Mouse (Mus musculus) Patski (cell line): ENCODE measurements around the gene Maml3. TPM values are rescaled to one million over a fixed set of nuclear protein-coding genes. Genes with fewer than 3 reads are reported as not detected.

ENCODE experiments used
- ATAC-seq: fragments of 100-300 bp; one replicate; pipeline ENCODE4 v1.8.0; 2021
- CTCF ChIA-PET: fragments of 350-600 bp; sonication (Branson Sonifier 250); formaldehyde crosslinking; loops from one replicate; lab custom pipeline; 2022; ENCODE audit warnings: inconsistent platforms; lab: Charles Lee
- POLR2A ChIA-PET: fragments of 350-600 bp; sonication (Branson Sonifier 250); formaldehyde crosslinking; loops from one replicate; lab custom pipeline; 2022; ENCODE audit warnings: antibody characterized with exemption, inconsistent platforms; lab: Charles Lee
- DNase-seq: peaks from one replicate; pipeline ENCODE4 v3.0.0-alpha.2; 2011; ENCODE audit warnings: low read depth, low spot score
- H3K27me3 ChIP-seq: fragments of 371-371 bp; one replicate; pipeline ENCODE4 v1.5.1; 2021
- CTCF ChIP-seq: fragments of 100-300 bp; IDR thresholded peaks from one replicate; pipeline ENCODE4 v1.5.1; 2021
- in situ Hi-C: fragments of 300-500 bp; cut with MboI; formaldehyde crosslinking; loops from 3 replicates; pipeline ENCODE4 v1.11.1; 2018; ENCODE audit warnings: low pct_unique_long_range_greater_than_20kb, mixed read lengths
- polyA plus RNA-seq: library from polyadenylated mRNA; unstranded; gene quantifications from one replicate; pipeline ENCODE4 v1.2.3, GENCODE M21; 2021

The Maml3 gene
- polyA plus RNA-seq, 1 experiment from 2014 or later, result 7.7 TPM

- in situ Hi-C loops, result no loop called here
- ChIA-PET POLR2A (interaction anchor here (0.7 kb wide), 1 partner anchor 90 kb away, joined by 3 read pairs; no protein-coding TSS in a partner anchor), CTCF (interaction anchor here (0.8 to 2.2 kb wide), 4 partner anchors 16 to 313 kb away, joined by 3 to 6 read pairs (median 3); no protein-coding TSS in a partner anchor)
- no peak for DNase-seq
- no peaks in the 10 kb centered on the region for H3K27me3 ChIP-seq
- no peak for ATAC-seq
- no peak for TF ChIP-seq CTCF
Measured at GRCm38 (mm10) chr3:52011032-52011710, 93.7 kb downstream of the Maml3 start.

- ChIA-PET POLR2A (no interaction called here), CTCF (interaction anchor here (0.9 to 1.3 kb wide), 2 partner anchors 9 to 28 kb away, joined by 3 to 4 read pairs; no protein-coding TSS in a partner anchor)
- peak; percentile 43 for TF ChIP-seq CTCF
- H3K27me3 ChIP-seq, result no peaks in the 10 kb centered on the region
- no peak for ATAC-seq
- in situ Hi-C loops, result no loop called here
- no peak for DNase-seq
Measured at GRCm38 (mm10) chr3:52009321-52009720, 95.6 kb downstream of the Maml3 start.

GRCm38 (mm10) chr3:52007602-52008252 lies 97.1 kb downstream of the Maml3 start:
- ChIA-PET CTCF (interaction anchor here (0.9 to 1.1 kb wide), 2 partner anchors 10 to 19 kb away, joined by 3 to 4 read pairs; no protein-coding TSS in a partner anchor), POLR2A (no interaction called here)
- no peak for DNase-seq
- TF ChIP-seq CTCF, result no peak
- ATAC-seq, result no peak
- no peaks in the 10 kb centered on the region for H3K27me3 ChIP-seq
- in situ Hi-C loops, result no loop called here

- no peak for TF ChIP-seq CTCF
- ChIA-PET CTCF (no interaction called here), POLR2A (interaction anchor here (0.6 kb wide), 1 partner anchor 372 kb away, joined by 3 read pairs; no protein-coding TSS in a partner anchor)
- H3K27me3 ChIP-seq, result no peaks in the 10 kb centered on the region
- in situ Hi-C loops, result no loop called here
- ATAC-seq, result no peak
- no peak for DNase-seq
Measured at GRCm38 (mm10) chr3:52006721-52007330, 98.0 kb downstream of the Maml3 start.

GRCm38 (mm10) chr3:52003663-52004062 lies 101.2 kb downstream of the Maml3 start:
- in situ Hi-C loops, result no loop called here
- ChIA-PET CTCF (interaction anchor here (1.0 to 4.0 kb wide), 2 partner anchors 10 to 69 kb away, joined by 3 to 12 read pairs; no protein-coding TSS in a partner anchor), POLR2A (no interaction called here)
- DNase-seq (no peak), ATAC-seq (no peak)
- no peaks in the 10 kb centered on the region for H3K27me3 ChIP-seq
- TF ChIP-seq CTCF, result no peak

GRCm38 (mm10) chr3:52001518-52001895 lies 103.4 kb downstream of the Maml3 start:
- H3K27me3 ChIP-seq, result no peaks in the 10 kb centered on the region
- POLR2A ChIA-PET, result no interaction called here
- no peak for TF ChIP-seq CTCF
- ATAC-seq (no peak), DNase-seq (no peak)
- CTCF ChIA-PET, result interaction anchor here (1.2 to 4.0 kb wide), 4 partner anchors 8 to 64 kb away, joined by 3 to 12 read pairs (median 3); no protein-coding TSS in a partner anchor
- in situ Hi-C loops, result no loop called here

GRCm38 (mm10) chr3:52000871-52001517 lies 103.9 kb downstream of the Maml3 start:
- ChIA-PET CTCF (interaction anchor here (0.7 to 4.0 kb wide), 7 partner anchors 7 to 332 kb away, joined by 3 to 12 read pairs (median 3); no protein-coding TSS in a partner anchor), POLR2A (interaction anchor here (0.6 kb wide), 1 partner anchor 423 kb away, joined by 3 read pairs; no protein-coding TSS in a partner anchor)
- TF ChIP-seq CTCF, result no peak
- H3K27me3 ChIP-seq, result no peaks in the 10 kb centered on the region
- DNase-seq, result no peak
- in situ Hi-C loops, result no loop called here
- ATAC-seq, result no peak

GRCm38 (mm10) chr3:51999671-52000437 lies 105.0 kb downstream of the Maml3 start:
- TF ChIP-seq CTCF, result no peak
- H3K27me3 ChIP-seq, result no peaks in the 10 kb centered on the region
- CTCF ChIA-PET, result interaction anchor here (1.4 to 1.7 kb wide), 2 partner anchors 8 to 10 kb away, joined by 3 to 4 read pairs; no protein-coding TSS in a partner anchor
- DNase-seq, result no peak
- in situ Hi-C loops, result no loop called here
- POLR2A ChIA-PET, result interaction anchor here (0.5 kb wide), 1 partner anchor 440 kb away, joined by 4 read pairs; no protein-coding TSS in a partner anchor
- ATAC-seq, result no peak
